Mouse (Mus musculus) mammary gland, adult 2 months (tissue): Measurements from ENCODE around the gene Mturn. TPM values are rescaled to one million over a fixed set of nuclear protein-coding genes. Genes with fewer than 3 reads are reported as not detected.

Experiments used
- polyA plus RNA-seq: library from polyadenylated mRNA; depleted of rRNA; stranded (reverse); fragments of >200 nt; gene quantifications from 2 replicates; pipeline ENCODE4 v1.2.3, GENCODE M21; 2012; ENCODE audit warnings: low replicate concordance; rRNA removed

Gene Mturn
- 12.6 and 22.7 TPM in 2 replicates for polyA plus RNA-seq

DNA sequence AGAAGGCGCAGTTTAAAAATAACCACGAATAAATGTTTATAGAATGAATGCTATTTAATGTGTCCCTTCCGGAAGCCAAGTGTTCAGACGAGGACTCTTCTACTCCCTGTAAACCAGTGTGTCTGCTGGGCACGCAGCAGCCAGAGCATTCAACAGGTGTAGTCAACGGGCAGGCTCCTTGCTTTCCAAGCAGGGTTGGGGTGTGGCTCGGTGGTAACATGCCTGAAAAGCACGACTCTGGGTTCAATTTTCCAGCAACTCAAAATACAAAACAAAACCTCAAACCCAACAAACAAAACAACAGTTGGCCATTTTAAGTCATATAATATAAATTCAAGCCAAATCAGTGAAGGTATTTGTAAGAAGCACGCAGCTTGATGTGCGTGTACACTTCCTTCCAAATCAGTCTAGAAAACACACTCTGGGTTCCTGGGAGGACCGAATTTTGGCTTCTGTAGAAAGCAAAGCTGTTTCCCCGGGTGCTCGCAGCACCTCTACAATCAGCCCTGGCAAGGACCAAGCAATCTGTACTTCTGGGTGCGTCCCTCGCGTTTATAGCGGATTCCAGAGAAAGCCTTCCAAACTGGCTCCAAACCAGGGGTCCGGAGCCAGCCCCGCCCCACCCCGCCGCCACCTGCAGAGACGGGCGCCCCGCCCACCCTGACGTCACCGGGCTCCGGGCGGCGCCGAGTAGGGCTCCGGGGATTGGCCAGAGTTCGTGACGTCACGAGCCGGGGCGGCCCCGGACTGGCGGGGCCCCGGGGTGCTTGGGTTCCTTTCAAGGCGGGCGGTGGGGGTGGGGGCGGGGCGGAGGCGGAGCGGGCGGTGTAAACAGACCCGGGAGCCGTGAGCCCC lies at the start of gene Mturn:
Mturn (plus strand) TSS at position 734 of the 855 bp plus-strand sequence.

Other genes with a start within 250 kb of the Mturn start
- 2.2 and 3.3 TPM in 2 replicates for gene Scrn1, start 115.1 kb upstream of the Mturn start, polyA plus RNA-seq
- 2.9 and 4.7 TPM in 2 replicates for gene Plekha8, start 86.5 kb upstream of the Mturn start, polyA plus RNA-seq
- gene Fkbp14, start 84.3 kb upstream of the Mturn start, polyA plus RNA-seq, result 4.0 and 11.2 TPM in 2 replicates
- gene Znrf2, start 135.3 kb downstream of the Mturn start, polyA plus RNA-seq, result 16.2 and 16.4 TPM in 2 replicates